Mouse (Mus musculus) frontal cortex, postnatal 25 days (tissue): ENCODE measurements around the gene Ptprs.

Experiments used
- DNase-seq, 2 experiments: peaks; one replicate each; pipeline ENCODE4 v3.0.0; 2022; ENCODE audit warnings: low spot score in 2 of 2

Ptprs gene

GRCm38 (mm10) chr17:56379281-56379834 lies 96.9 kb downstream of the Ptprs start:
- no peak for DNase-seq

GRCm38 (mm10) chr17:56374851-56375250 lies 101.4 kb downstream of the Ptprs start:
- DNase-seq, result no peak

GRCm38 (mm10) chr17:56373136-56374034 lies 102.9 kb downstream of the Ptprs start:
- DNase-seq, result no peak

DNA sequence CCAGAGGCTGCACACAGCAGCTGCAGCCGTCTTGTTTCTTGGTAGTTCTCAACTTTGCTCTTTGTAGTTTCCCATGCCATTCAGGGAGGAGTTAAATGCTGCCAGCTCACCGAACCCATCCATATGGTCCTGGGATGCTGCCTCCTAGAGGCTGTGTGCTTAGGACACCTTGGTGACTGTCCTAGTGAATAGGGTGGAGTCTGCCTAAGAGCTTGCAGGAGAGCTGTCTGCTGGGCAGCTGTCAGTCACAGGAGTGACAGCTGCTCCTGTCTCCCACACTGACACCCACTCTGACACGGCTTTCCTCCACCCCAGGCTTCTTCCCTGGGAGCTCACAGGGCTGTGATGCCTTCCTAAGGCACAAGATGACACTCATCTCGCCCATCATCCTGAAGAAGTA lies 104.2 kb downstream of the Ptprs start:
- DNase-seq, result no peak

DNA sequence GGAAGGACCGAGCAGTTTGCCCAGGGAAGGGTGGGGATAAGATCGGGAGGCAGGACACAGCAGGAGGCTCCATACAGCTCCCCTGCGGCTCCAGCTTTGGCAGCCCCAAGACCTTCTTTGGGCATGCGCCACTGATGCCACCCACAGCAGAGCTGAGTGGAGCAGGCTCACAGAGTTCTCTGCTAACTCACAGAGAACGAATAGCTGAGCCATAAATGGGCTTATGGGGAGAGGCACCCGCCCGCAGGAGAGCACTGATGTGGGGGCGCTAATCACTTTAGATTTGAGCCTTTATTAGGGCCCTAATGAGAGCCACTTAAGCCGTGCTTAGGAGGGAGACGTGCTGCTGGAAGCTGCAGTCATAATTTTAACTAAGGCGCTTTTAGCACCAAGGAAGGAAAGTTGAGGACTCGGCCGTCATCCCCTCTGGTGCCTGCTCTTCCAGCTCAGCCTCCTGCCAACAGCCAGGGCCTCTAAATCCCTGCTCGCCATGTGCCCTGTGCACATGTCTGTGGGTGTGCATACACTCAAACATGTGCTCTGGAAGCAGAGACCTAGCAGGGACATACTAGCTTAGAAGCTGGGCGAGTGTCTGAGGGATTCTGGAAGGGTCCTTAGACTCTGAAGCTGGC lies 105.1 kb downstream of the Ptprs start:
- peak; percentile 46 to 59 for DNase-seq

DNA sequence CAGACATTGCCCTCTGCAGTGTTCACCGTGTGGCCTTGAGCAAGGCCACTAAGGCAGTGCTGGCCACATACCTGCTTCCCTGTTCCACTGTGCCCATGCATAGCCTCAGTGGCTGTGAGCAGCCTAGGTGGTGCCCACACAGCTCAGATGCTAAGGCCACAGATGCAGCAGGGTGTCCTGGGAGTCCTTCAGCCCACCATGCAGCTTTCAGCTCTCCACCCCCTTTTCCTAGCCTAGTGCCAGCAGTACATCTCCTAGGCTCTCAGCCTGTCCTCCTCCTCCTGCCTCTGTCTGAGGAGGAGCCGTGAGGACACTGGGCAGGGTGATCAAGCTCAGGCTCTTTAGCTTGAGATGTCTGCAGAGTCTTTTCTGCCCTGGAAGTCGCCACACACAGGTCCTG lies 106.2 kb downstream of the Ptprs start:
- no peak for DNase-seq

DNA sequence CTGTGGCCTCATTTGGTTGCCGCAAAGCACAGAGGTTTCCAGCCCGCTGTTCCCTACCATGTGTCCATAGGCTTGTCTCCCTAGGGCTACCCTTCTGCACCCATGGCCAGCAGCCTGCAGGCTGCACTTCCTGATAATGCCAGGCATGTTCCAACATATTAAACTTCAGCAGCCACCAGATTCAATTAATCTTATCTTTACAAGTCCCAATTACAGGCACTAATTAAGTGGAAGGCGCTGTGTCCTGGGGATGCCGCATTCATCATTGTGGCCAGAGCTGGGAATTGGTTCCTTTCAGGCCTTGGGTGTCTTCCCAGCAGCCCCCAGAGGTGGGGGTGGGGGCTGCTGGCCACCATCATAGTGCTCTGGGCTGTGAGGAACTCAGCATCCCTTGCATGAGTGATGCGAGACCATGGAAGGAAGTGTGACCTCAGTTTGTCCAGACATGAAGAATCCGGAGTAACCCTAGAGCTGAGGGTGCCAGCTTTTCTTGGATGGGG lies 107.9 kb downstream of the Ptprs start:
- no peak for DNase-seq

DNA sequence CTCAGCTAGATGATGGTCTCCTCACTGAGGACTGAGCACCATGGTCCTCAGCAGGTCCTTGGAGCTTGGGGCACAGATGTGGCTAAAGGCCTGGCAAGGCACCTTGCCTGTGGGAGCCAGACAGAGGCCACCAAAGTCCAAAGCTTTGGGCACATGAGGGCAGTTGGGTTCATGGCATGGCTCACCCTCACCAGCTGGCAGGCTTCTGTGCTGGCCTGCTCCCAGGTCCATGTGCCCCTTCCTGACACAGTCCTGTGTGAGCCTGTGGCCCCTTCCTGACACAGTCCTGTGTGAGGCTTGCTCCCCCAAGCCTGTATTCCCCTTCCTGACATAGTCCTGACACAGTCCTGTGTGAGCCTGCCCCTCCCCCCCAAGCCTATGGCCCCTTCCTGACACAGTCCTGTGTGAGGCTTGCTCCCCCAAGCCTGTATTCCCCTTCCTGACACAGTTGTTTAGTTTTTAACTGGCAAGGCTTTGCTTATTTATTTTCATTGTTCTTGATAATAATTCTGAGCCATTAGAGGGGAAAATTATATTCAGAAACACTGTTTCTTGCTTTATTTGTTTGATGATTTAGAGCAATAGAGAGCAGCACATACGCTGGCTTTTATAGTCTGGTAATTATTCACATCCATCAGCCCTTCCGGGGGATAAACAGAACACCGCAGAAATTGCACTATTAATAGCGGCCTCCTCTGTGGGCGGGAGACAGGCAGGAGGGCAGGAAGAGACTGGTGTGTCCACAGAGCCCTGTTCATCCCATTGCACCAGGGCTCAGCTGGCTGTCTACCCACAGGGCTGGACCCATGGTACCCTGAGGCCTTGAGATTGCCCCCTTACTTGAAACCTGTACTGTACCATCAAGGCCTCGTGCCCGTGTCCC lies 110.3 kb downstream of the Ptprs start:
- no peak for DNase-seq
